Mouse (Mus musculus): ENCODE results near the gene Rbfox3. TPM values are rescaled to one million over a fixed set of nuclear protein-coding genes. Genes with fewer than 3 reads are reported as not detected.

The Rbfox3 gene
- polyA plus RNA-seq, 1 experiment: 0.51 TPM

DNA sequence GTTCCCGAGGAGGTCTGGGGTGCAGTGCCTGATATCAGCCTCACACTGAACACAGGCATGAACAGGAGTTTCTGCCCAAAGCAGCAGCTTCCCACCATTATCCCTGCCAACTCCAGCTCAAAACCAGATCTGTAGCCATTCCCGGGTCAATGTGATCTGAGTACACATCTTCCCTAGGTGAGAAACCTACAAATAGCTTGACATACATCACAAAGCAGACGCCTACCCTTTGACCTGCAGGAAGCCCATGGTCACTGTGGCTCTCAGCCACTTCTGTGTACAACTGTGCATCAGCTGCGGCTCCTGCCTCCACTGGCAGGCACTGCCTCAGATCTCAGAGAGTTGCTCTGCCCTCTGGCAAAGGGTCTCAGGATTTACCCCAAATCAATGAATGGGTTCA is 28.3 kb upstream of the Rbfox3 start:
- WGBS: 84% methylated on average over 4 of the region's 4 CpGs
- no peak overlapping the region for H3K4me3 ChIP-seq (ENCODE audit: extremely low read depth, insufficient read depth, insufficient read length)
- no peaks in the 10 kb centered on the region for H3K4me1 ChIP-seq (ENCODE audit: control insufficient read depth, insufficient read depth, insufficient read length)
- no peaks in the 10 kb centered on the region for H3K36me3 ChIP-seq (ENCODE audit: control insufficient read depth, insufficient read depth, low read length)
- H3K27ac ChIP-seq (ENCODE audit: insufficient read depth, low read length): no peak overlapping the region
- 0 out of 2 replicates have a peak, but pooled peaks cover 2% of the 10 kb centered on the region for H3K27me3 ChIP-seq (ENCODE audit: control insufficient read depth, insufficient read depth, low read length)
- TF ChIP-seq POLR2A (IDR thresholded peaks at IDR 0.05; ENCODE audit: low read depth, low read length): no peak
- TF ChIP-seq CTCF (IDR thresholded peaks at IDR 0.05; ENCODE audit: extremely low read depth, insufficient read depth, insufficient read length, insufficient replicate concordance): no peak
- no peak for DNase-seq (ENCODE audit: low read depth in 1 of 2, low spot score in 2 of 2)

DNA sequence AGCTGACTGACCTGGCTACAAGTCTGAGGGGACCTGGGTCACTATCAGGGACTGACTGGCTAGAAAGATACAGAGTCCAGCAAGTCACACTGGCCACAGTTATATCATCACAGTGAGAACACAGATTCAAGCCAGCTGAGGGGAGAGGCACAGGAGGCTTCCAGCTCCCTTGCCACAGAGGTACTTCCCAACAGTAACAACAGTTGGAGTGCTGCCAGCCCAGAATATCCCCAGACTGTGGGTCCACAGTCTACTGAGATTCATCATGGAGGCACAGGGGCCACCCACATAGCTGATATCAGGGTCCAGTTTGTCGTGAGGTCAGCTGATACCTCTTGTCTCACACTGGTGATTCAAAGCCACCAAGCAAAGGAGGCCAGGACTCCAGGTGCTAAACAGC is 23.5 kb upstream of the Rbfox3 start:
- no peaks in the 10 kb centered on the region for H3K4me1 ChIP-seq (ENCODE audit: control insufficient read depth, insufficient read depth, insufficient read length)
- 48% methylated on average over 1 of the region's 1 CpGs for WGBS
- no peak overlapping the region for H3K4me3 ChIP-seq (ENCODE audit: extremely low read depth, insufficient read depth, insufficient read length)
- H3K27me3 ChIP-seq (ENCODE audit: control insufficient read depth, insufficient read depth, low read length): no peaks in the 10 kb centered on the region
- no peak for TF ChIP-seq CTCF (IDR thresholded peaks at IDR 0.05; ENCODE audit: extremely low read depth, insufficient read depth, insufficient read length, insufficient replicate concordance)
- no peak for TF ChIP-seq POLR2A (IDR thresholded peaks at IDR 0.05; ENCODE audit: low read depth, low read length)
- H3K36me3 ChIP-seq (ENCODE audit: control insufficient read depth, insufficient read depth, low read length): no peaks in the 10 kb centered on the region
- H3K27ac ChIP-seq (ENCODE audit: insufficient read depth, low read length): no peak overlapping the region
- no peak for DNase-seq (ENCODE audit: low read depth in 1 of 2, low spot score in 2 of 2)

DNA sequence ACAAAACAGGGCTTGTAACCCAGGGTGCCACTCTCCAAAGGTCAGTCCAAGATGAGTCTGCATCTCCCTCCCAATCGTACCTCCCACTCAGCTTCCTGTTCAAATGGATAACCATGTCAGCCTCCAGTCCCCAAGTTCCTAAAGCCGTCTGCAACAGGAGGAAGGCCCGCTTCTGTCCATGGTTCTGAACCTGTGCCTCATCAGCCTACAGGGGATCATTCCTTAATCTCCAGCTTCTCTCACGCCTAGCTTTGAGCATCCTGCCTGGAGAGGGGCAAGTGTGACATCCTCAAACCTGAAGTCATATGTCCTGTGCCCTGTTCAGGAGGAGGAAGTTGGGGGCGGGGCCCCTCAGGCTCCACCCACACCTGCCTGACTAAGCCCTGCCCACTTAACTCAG is 15.7 kb upstream of the Rbfox3 start:
- Histone ChIP-seq H3K4me1 (ENCODE audit: control insufficient read depth, insufficient read depth, insufficient read length) (no peaks in the 10 kb centered on the region), H3K4me3 (ENCODE audit: extremely low read depth, insufficient read depth, insufficient read length) (no peak overlapping the region), H3K36me3 (ENCODE audit: control insufficient read depth, insufficient read depth, low read length) (no peaks in the 10 kb centered on the region), H3K27ac (ENCODE audit: insufficient read depth, low read length) (no peak overlapping the region), H3K27me3 (ENCODE audit: control insufficient read depth, insufficient read depth, low read length) (no peaks in the 10 kb centered on the region)
- 9% methylated on average over 5 of the region's 5 CpGs for WGBS
- no peak for TF ChIP-seq POLR2A (IDR thresholded peaks at IDR 0.05; ENCODE audit: low read depth, low read length)
- DNase-seq (ENCODE audit: low read depth in 1 of 2, low spot score in 2 of 2): no peak

DNA sequence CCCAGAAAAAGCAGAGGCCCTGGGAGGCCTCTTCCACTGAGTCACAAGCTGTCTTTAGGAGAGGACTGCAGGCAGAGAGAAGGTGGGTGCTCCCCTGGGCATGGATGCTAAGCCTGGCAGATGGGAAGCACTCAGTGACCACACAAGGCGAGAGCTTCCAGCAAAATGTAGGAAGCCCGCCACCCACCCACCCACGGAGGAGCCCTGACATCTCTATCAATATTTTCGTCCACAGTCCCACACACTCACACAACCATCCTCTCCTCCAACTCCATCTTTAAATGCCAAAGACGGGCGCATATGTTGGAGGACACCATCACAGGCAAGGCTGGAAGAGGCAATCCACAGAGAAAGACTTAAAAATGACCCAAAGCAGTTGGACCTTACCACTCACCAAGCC is 10.5 kb upstream of the Rbfox3 start:
- 84% methylated on average over 6 of the region's 6 CpGs for WGBS

DNA sequence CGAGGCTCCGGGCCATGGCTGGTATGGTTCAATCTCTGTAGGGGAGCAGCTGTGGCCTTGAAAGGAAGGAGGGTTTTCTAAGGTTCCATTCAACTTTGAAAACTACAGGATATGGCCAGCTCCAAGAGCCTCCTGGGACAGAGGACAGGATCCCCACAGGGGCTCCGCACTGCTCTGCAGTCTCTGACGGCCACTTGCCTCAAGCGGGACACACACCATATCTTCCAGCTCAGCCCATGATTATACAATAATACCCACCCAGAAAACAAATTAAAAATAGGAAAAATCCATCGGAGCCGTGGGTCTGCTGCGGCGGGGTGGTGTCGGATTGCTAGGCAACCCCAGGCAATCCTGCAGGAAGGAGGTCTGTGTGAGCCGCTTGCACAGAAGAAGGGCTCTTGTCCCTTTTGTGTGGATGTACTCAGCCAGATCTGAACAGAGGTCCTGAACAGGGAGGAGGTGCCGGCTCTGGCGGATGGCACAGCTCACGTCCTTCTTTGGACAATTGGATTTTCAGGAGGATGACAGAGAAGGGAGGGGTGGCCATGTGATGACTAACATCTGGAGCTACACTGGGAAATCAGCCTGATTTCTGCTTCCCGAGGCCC is 5.1 kb upstream of the Rbfox3 start:
- no peak overlapping the region for H3K27ac ChIP-seq (ENCODE audit: insufficient read depth, low read length)
- H3K27me3 ChIP-seq (ENCODE audit: control insufficient read depth, insufficient read depth, low read length): no peaks in the 10 kb centered on the region
- TF ChIP-seq CTCF (IDR thresholded peaks at IDR 0.05; ENCODE audit: extremely low read depth, insufficient read depth, insufficient read length, insufficient replicate concordance) (no peak), POLR2A (IDR thresholded peaks at IDR 0.05; ENCODE audit: low read depth, low read length) (no peak)
- no peaks in the 10 kb centered on the region for H3K36me3 ChIP-seq (ENCODE audit: control insufficient read depth, insufficient read depth, low read length)
- no peak for DNase-seq (ENCODE audit: low read depth in 1 of 2, low spot score in 2 of 2)
- H3K4me1 ChIP-seq (ENCODE audit: control insufficient read depth, insufficient read depth, insufficient read length): no peaks in the 10 kb centered on the region
- no peak overlapping the region for H3K4me3 ChIP-seq (ENCODE audit: extremely low read depth, insufficient read depth, insufficient read length)
- 55% methylated on average over 15 of the region's 15 CpGs for WGBS

More for the DNA sequence above, 10.5 kb upstream of the Rbfox3 start:
- no peaks in the 10 kb centered on the region for H3K4me1 ChIP-seq (ENCODE audit: control insufficient read depth, insufficient read depth, insufficient read length)
- TF ChIP-seq CTCF (IDR thresholded peaks at IDR 0.05; ENCODE audit: extremely low read depth, insufficient read depth, insufficient read length, insufficient replicate concordance): no peak
- TF ChIP-seq POLR2A (IDR thresholded peaks at IDR 0.05; ENCODE audit: low read depth, low read length): no peak
- no peak overlapping the region for H3K27ac ChIP-seq (ENCODE audit: insufficient read depth, low read length)
- no peak for DNase-seq (ENCODE audit: low read depth in 1 of 2, low spot score in 2 of 2)
- no peaks in the 10 kb centered on the region for H3K36me3 ChIP-seq (ENCODE audit: control insufficient read depth, insufficient read depth, low read length)
- no peaks in the 10 kb centered on the region for H3K27me3 ChIP-seq (ENCODE audit: control insufficient read depth, insufficient read depth, low read length)
- H3K4me3 ChIP-seq (ENCODE audit: extremely low read depth, insufficient read depth, insufficient read length): no peak overlapping the region

DNA sequence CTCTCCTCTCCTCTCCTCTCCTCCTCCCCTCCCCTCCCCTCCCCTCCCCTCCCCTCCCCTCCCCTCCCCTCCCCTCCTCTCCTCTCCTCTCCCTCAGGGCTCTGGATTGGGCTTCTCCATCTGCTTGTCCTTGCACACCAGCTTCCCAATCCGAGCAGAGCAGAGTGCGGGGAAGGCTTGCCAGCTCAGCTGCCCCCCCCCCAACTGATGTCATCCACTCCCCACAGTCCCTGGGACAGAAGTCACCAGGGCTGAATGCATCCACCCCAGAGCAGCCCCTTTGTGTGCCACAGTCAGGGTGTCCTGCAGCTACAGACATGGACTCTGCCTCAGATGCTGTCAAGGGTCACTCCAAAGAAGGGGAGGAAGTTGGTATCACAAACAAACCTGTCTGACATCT is 4.5 kb upstream of the Rbfox3 start:
- Histone ChIP-seq H3K27me3 (ENCODE audit: control insufficient read depth, insufficient read depth, low read length) (no peaks in the 10 kb centered on the region), H3K4me3 (ENCODE audit: extremely low read depth, insufficient read depth, insufficient read length) (no peak overlapping the region), H3K4me1 (ENCODE audit: control insufficient read depth, insufficient read depth, insufficient read length) (no peaks in the 10 kb centered on the region), H3K27ac (ENCODE audit: insufficient read depth, low read length) (no peak overlapping the region), H3K36me3 (ENCODE audit: control insufficient read depth, insufficient read depth, low read length) (no peaks in the 10 kb centered on the region)
- DNase-seq (ENCODE audit: low read depth in 1 of 2, low spot score in 2 of 2): no peak
- 46% methylated on average over 2 of the region's 2 CpGs for WGBS
- no peak for TF ChIP-seq CTCF (IDR thresholded peaks at IDR 0.05; ENCODE audit: extremely low read depth, insufficient read depth, insufficient read length, insufficient replicate concordance)
- no peak for TF ChIP-seq POLR2A (IDR thresholded peaks at IDR 0.05; ENCODE audit: low read depth, low read length)

DNA sequence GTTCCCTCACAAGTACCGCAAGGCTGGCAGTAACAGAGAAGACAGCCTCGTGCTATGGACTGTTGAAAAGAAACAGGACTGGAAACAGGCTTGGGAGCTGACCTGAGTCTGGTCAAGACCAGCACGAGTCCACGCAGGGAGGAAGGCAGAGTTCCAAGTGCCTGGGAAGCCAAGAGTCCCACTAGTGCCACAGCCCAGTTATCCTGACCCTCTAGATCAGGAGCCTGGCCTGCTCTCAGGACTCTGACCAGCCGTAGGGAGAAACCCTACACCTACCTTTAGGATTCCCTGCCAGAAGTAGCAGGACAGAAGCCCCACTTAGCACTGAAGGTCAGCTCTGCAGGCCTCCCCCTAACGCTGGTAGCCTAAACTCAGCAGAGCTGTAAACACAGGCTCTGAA is 1.3 kb upstream of the Rbfox3 start:
- Histone ChIP-seq H3K4me1 (ENCODE audit: control insufficient read depth, insufficient read depth, insufficient read length) (no peaks in the 10 kb centered on the region; the same call in 1 of the 2 replicates), H3K27ac (ENCODE audit: insufficient read depth, low read length) (no peak overlapping the region), H3K27me3 (ENCODE audit: control insufficient read depth, insufficient read depth, low read length) (peaks cover 12% of the 10 kb centered on the region), H3K4me3 (ENCODE audit: extremely low read depth, insufficient read depth, insufficient read length) (no peak overlapping the region), H3K36me3 (ENCODE audit: control insufficient read depth, insufficient read depth, low read length) (no peaks in the 10 kb centered on the region)
- 50% methylated on average over 6 of the region's 6 CpGs for WGBS
- no peak for DNase-seq (ENCODE audit: low read depth in 1 of 2, low spot score in 2 of 2)
- TF ChIP-seq CTCF (IDR thresholded peaks at IDR 0.05; ENCODE audit: extremely low read depth, insufficient read depth, insufficient read length, insufficient replicate concordance) (no peak), POLR2A (IDR thresholded peaks at IDR 0.05; ENCODE audit: low read depth, low read length) (no peak)
